Mouse (Mus musculus): ENCODE results near the gene Epb41l4b. TPM values are rescaled to one million over a fixed set of nuclear protein-coding genes. Genes with fewer than 3 reads are reported as not detected.

Epb41l4b gene
- polyA plus RNA-seq, 1 experiment from 2014 or later: 1.0 TPM

GRCm38 (mm10) chr4:57010919-57011318 lies 132.3 kb downstream of the Epb41l4b start:
- Histone ChIP-seq H3K4me1 (ENCODE audit: control insufficient read depth, insufficient read depth, low read length) (no peaks in the 10 kb centered on the region), H3K36me3 (ENCODE audit: control insufficient read depth, insufficient read depth) (no peaks in the 10 kb centered on the region), H3K4me3 (ENCODE audit: low read length) (no peak overlapping the region), H3K4me2 (ENCODE audit: low read depth, low read length) (no peak overlapping the region), H3K27ac (ENCODE audit: low read length) (no peak overlapping the region), H3K9me3 (replicated peaks; ENCODE audit: control insufficient read depth, low read length) (no peaks in the 10 kb centered on the region), H3K27me3 (ENCODE audit: control insufficient read depth, insufficient read depth, low read length) (peaks cover 6% of the 10 kb centered on the region), H3K9ac (ENCODE audit: low read length) (no peak overlapping the region)
- ATAC-seq (replicated peaks; ENCODE audit: extremely low read depth, insufficient read depth, low FRiP score): no peak
- 20% methylated on average over 6 of the region's 6 CpGs for WGBS

DNA sequence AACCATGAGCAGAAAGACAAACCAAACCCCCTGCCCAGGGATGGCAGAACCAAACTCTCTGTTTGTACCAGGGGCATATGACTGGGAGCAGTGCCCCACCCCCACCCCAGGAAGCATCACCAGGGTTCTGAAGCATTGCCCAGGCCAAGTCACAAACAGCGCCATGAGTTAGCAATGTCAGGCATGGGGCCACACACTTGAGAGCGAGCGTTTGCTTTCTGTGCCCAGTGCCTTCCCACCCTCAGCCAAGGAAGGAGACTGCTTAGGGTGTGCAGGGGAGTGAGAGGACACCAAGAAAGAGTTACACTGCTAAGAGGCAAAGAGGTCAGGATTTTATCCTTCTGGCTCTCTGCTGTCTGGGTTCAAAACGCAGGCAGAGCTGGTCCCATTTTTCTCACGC lies 132.8 kb downstream of the Epb41l4b start:
- no peaks in the 10 kb centered on the region for H3K36me3 ChIP-seq (ENCODE audit: control insufficient read depth, insufficient read depth)
- peaks cover 6% of the 10 kb centered on the region for H3K27me3 ChIP-seq (ENCODE audit: control insufficient read depth, insufficient read depth, low read length)
- H3K9ac ChIP-seq (ENCODE audit: low read length): no peak overlapping the region
- no peak for ATAC-seq (replicated peaks; ENCODE audit: extremely low read depth, insufficient read depth, low FRiP score)
- H3K27ac ChIP-seq (ENCODE audit: low read length): no peak overlapping the region
- WGBS: 27% methylated on average over 5 of the region's 5 CpGs
- no peaks in the 10 kb centered on the region for H3K9me3 ChIP-seq (replicated peaks; ENCODE audit: control insufficient read depth, low read length)
- no peaks in the 10 kb centered on the region for H3K4me1 ChIP-seq (ENCODE audit: control insufficient read depth, insufficient read depth, low read length)
- no peak overlapping the region for H3K4me2 ChIP-seq (ENCODE audit: low read depth, low read length)
- H3K4me3 ChIP-seq (ENCODE audit: low read length): no peak overlapping the region

GRCm38 (mm10) chr4:57007717-57008116 lies 135.5 kb downstream of the Epb41l4b start:
- H3K27me3 ChIP-seq (ENCODE audit: control insufficient read depth, insufficient read depth, low read length): peaks cover 6% of the 10 kb centered on the region
- no peaks in the 10 kb centered on the region for H3K4me1 ChIP-seq (ENCODE audit: control insufficient read depth, insufficient read depth, low read length)
- no peak overlapping the region for H3K4me3 ChIP-seq (ENCODE audit: low read length)
- ATAC-seq (replicated peaks; ENCODE audit: extremely low read depth, insufficient read depth, low FRiP score): no peak
- no peak overlapping the region for H3K9ac ChIP-seq (ENCODE audit: low read length)
- WGBS: 65% methylated on average over 9 of the region's 9 CpGs
- no peak overlapping the region for H3K4me2 ChIP-seq (ENCODE audit: low read depth, low read length)
- H3K9me3 ChIP-seq (replicated peaks; ENCODE audit: control insufficient read depth, low read length): no peaks in the 10 kb centered on the region
- H3K36me3 ChIP-seq (ENCODE audit: control insufficient read depth, insufficient read depth): no peaks in the 10 kb centered on the region
- H3K27ac ChIP-seq (ENCODE audit: low read length): no peak overlapping the region

GRCm38 (mm10) chr4:57005011-57005410 lies 138.2 kb downstream of the Epb41l4b start:
- 64% methylated on average over 8 of the region's 8 CpGs for WGBS
- no peak overlapping the region for H3K4me3 ChIP-seq (ENCODE audit: low read length)
- no peaks in the 10 kb centered on the region for H3K36me3 ChIP-seq (ENCODE audit: control insufficient read depth, insufficient read depth)
- ATAC-seq (replicated peaks; ENCODE audit: extremely low read depth, insufficient read depth, low FRiP score): no peak
- H3K27ac ChIP-seq (ENCODE audit: low read length): no peak overlapping the region
- H3K4me2 ChIP-seq (ENCODE audit: low read depth, low read length): no peak overlapping the region
- H3K9ac ChIP-seq (ENCODE audit: low read length): no peak overlapping the region
- no peaks in the 10 kb centered on the region for H3K4me1 ChIP-seq (ENCODE audit: control insufficient read depth, insufficient read depth, low read length)
- H3K27me3 ChIP-seq (ENCODE audit: control insufficient read depth, insufficient read depth, low read length): peaks cover 4% of the 10 kb centered on the region
- no peaks in the 10 kb centered on the region for H3K9me3 ChIP-seq (replicated peaks; ENCODE audit: control insufficient read depth, low read length)

DNA sequence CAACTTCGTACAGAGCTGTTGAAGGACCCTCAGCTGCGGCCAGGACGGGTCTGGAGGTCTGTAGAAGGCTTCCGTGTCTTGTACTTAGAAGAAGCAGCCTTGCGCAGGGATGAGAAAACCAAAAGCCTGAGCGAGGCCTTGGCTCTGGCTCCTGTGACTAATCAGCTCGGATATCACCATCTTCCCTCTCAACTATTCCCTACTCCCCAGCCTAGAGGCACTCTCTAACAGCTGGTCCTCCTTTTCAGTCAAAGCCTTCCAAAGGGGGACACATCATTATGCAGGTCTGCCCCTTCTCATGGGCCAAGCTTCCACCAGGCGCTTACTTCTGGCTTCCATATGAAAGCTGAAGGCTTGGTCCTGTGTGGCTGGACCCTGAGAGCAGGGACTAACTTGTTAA lies 139.4 kb downstream of the Epb41l4b start:
- no peak overlapping the region for H3K4me3 ChIP-seq (ENCODE audit: low read length)
- no peaks in the 10 kb centered on the region for H3K36me3 ChIP-seq (ENCODE audit: control insufficient read depth, insufficient read depth)
- H3K27ac ChIP-seq (ENCODE audit: low read length): no peak overlapping the region
- ATAC-seq (replicated peaks; ENCODE audit: extremely low read depth, insufficient read depth, low FRiP score): no peak
- H3K9me3 ChIP-seq (replicated peaks; ENCODE audit: control insufficient read depth, low read length): no peaks in the 10 kb centered on the region
- H3K27me3 ChIP-seq (ENCODE audit: control insufficient read depth, insufficient read depth, low read length): no peaks in the 10 kb centered on the region
- H3K9ac ChIP-seq (ENCODE audit: low read length): no peak overlapping the region
- no peak overlapping the region for H3K4me2 ChIP-seq (ENCODE audit: low read depth, low read length)
- 86% methylated on average over 8 of the region's 8 CpGs for WGBS
- H3K4me1 ChIP-seq (ENCODE audit: control insufficient read depth, insufficient read depth, low read length): no peaks in the 10 kb centered on the region

- no peak overlapping the region for H3K27ac ChIP-seq (ENCODE audit: low read length)
- no peaks in the 10 kb centered on the region for H3K36me3 ChIP-seq (ENCODE audit: control insufficient read depth, insufficient read depth)
- ATAC-seq (replicated peaks; ENCODE audit: extremely low read depth, insufficient read depth, low FRiP score): no peak
- no peaks in the 10 kb centered on the region for H3K9me3 ChIP-seq (replicated peaks; ENCODE audit: control insufficient read depth, low read length)
- no peak overlapping the region for H3K4me2 ChIP-seq (ENCODE audit: low read depth, low read length)
- H3K9ac ChIP-seq (ENCODE audit: low read length): no peak overlapping the region
- no peak overlapping the region for H3K4me3 ChIP-seq (ENCODE audit: low read length)
- no peaks in the 10 kb centered on the region for H3K4me1 ChIP-seq (ENCODE audit: control insufficient read depth, insufficient read depth, low read length)
- no peaks in the 10 kb centered on the region for H3K27me3 ChIP-seq (ENCODE audit: control insufficient read depth, insufficient read depth, low read length)
- 59% methylated on average over 3 of the region's 3 CpGs for WGBS
These were observed 140.5 kb downstream of the Epb41l4b start for GRCm38 (mm10) chr4:57002751-57003150.

DNA sequence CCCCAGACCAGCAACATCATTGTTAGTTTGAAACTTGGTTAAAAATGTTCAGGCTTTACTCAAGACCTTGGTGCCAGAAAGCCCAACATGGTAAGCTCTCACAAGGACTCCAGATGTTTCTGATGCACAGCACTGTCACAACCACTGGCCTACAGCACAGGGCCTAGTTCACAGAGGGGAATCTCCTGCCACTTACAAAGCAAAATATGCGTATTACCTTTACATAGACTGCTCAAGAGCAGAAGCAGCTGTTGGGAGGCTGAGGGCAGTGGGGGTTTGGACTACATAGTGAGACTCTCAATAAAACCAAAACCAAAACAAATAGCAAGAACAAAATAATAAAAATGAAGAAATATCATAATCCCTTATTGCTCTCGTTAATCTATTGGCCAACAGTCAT lies 141.8 kb downstream of the Epb41l4b start:
- H3K4me2 ChIP-seq (ENCODE audit: low read depth, low read length): no peak overlapping the region
- 84% methylated on average over 2 of the region's 2 CpGs for WGBS
- no peak overlapping the region for H3K4me3 ChIP-seq (ENCODE audit: low read length)
- ATAC-seq (replicated peaks; ENCODE audit: extremely low read depth, insufficient read depth, low FRiP score): no peak
- H3K27me3 ChIP-seq (ENCODE audit: control insufficient read depth, insufficient read depth, low read length): no peaks in the 10 kb centered on the region
- no peaks in the 10 kb centered on the region for H3K36me3 ChIP-seq (ENCODE audit: control insufficient read depth, insufficient read depth)
- no peaks in the 10 kb centered on the region for H3K4me1 ChIP-seq (ENCODE audit: control insufficient read depth, insufficient read depth, low read length)
- H3K27ac ChIP-seq (ENCODE audit: low read length): no peak overlapping the region
- peaks cover 3% of the 10 kb centered on the region; the same call in 1 of the 2 replicates for H3K9me3 ChIP-seq (replicated peaks; ENCODE audit: control insufficient read depth, low read length)
- H3K9ac ChIP-seq (ENCODE audit: low read length): no peak overlapping the region

GRCm38 (mm10) chr4:56993331-56993730 lies 149.9 kb downstream of the Epb41l4b start:
- Histone ChIP-seq H3K27ac (ENCODE audit: low read length) (no peak overlapping the region), H3K4me1 (ENCODE audit: control insufficient read depth, insufficient read depth, low read length) (no peaks in the 10 kb centered on the region), H3K27me3 (ENCODE audit: control insufficient read depth, insufficient read depth, low read length) (peaks cover 28% of the 10 kb centered on the region), H3K9ac (ENCODE audit: low read length) (no peak overlapping the region), H3K9me3 (replicated peaks; ENCODE audit: control insufficient read depth, low read length) (peaks cover 8% of the 10 kb centered on the region), H3K4me3 (ENCODE audit: low read length) (no peak overlapping the region), H3K36me3 (ENCODE audit: control insufficient read depth, insufficient read depth) (no peaks in the 10 kb centered on the region), H3K4me2 (ENCODE audit: low read depth, low read length) (no peak overlapping the region)
- WGBS: 72% methylated on average over 7 of the region's 7 CpGs
- no peak for ATAC-seq (replicated peaks; ENCODE audit: extremely low read depth, insufficient read depth, low FRiP score)

GRCm38 (mm10) chr4:56991951-56992350 lies 151.3 kb downstream of the Epb41l4b start:
- H3K9ac ChIP-seq (ENCODE audit: low read length): no peak overlapping the region
- ATAC-seq (replicated peaks; ENCODE audit: extremely low read depth, insufficient read depth, low FRiP score): no peak
- no peak overlapping the region for H3K4me3 ChIP-seq (ENCODE audit: low read length)
- peaks cover 32% of the 10 kb centered on the region for H3K27me3 ChIP-seq (ENCODE audit: control insufficient read depth, insufficient read depth, low read length)
- no peak overlapping the region for H3K27ac ChIP-seq (ENCODE audit: low read length)
- H3K4me2 ChIP-seq (ENCODE audit: low read depth, low read length): no peak overlapping the region
- H3K4me1 ChIP-seq (ENCODE audit: control insufficient read depth, insufficient read depth, low read length): no peaks in the 10 kb centered on the region
- WGBS: 75% methylated on average over 2 of the region's 2 CpGs
- peaks cover 9% of the 10 kb centered on the region for H3K9me3 ChIP-seq (replicated peaks; ENCODE audit: control insufficient read depth, low read length)
- no peaks in the 10 kb centered on the region for H3K36me3 ChIP-seq (ENCODE audit: control insufficient read depth, insufficient read depth)

DNA sequence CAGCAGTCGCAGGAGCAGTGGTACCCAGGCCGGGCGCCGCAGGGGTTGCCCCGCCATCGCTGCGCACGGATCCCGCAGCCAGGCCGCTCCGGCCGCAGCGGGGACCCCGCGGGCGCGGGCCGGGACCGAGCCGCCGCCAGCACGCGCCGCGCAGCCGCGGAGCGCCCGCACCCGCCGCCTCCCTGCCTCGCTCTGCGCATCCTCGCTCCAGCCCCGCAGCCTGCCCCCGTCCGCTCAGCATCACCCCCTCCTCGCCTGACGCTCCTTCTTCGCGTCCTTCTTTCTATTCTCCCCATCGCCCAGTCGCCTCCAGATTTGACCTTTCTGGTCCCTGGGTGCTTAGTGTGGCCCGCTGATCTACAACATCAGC lies 153.0 kb downstream of the Epb41l4b start, which contains the start of gene Frrs1l:
Gene Frrs1l, minus strand, starts transcription at position 177 of the 370 bp plus-strand sequence.
- peaks cover 4% of the 10 kb centered on the region for H3K9me3 ChIP-seq (replicated peaks; ENCODE audit: control insufficient read depth, low read length)
- H3K27me3 ChIP-seq (ENCODE audit: control insufficient read depth, insufficient read depth, low read length): peaks cover 32% of the 10 kb centered on the region
- H3K27ac ChIP-seq (ENCODE audit: low read length): no peak within 1 kb of the TSS
- WGBS: under 1% methylated on average over 38 of the region's 44 CpGs
- H3K4me2 ChIP-seq (ENCODE audit: low read depth, low read length): peak within 1 kb of the TSS; percentile 91
- ATAC-seq (replicated peaks; ENCODE audit: extremely low read depth, insufficient read depth, low FRiP score): no peak; the same call in 1 of the 2 replicates
- peak within 1 kb of the TSS; percentile 66 for H3K4me3 ChIP-seq (ENCODE audit: low read length)
- peak within 1 kb of the TSS; percentile 70 for H3K9ac ChIP-seq (ENCODE audit: low read length)
- H3K4me1 ChIP-seq (ENCODE audit: control insufficient read depth, insufficient read depth, low read length): no peaks in the 10 kb centered on the region
- no peaks in the 10 kb centered on the region for H3K36me3 ChIP-seq (ENCODE audit: control insufficient read depth, insufficient read depth)

All from heart, embryonic 16.5 days (tissue).